Mouse (Mus musculus): ENCODE measurements around the gene Gm11213. TPM values are rescaled to one million over a fixed set of nuclear protein-coding genes. Genes with fewer than 3 reads are reported as not detected.

The Gm11213 gene
- polyA plus RNA-seq, 1 experiment from 2014 or later = not detected

Other genes with a start within 250 kb of the Gm11213 start
- gene Orm3, start 249.1 kb downstream of the Gm11213 start, polyA plus RNA-seq (2015; fragmentation: Nextera tagmentation; extraction: Ambion mirVana) = not detected in 2 replicates
- gene Orm2, start 242.8 kb downstream of the Gm11213 start, polyA plus RNA-seq (2015; fragmentation: Nextera tagmentation; extraction: Ambion mirVana) = not detected in 2 replicates
- gene Akna, start 201.9 kb downstream of the Gm11213 start, polyA plus RNA-seq (2015; fragmentation: Nextera tagmentation; extraction: Ambion mirVana) = 3.1 and 7.3 TPM in 2 replicates
- gene Whrn, start 109.3 kb downstream of the Gm11213 start, polyA plus RNA-seq (2015; fragmentation: Nextera tagmentation; extraction: Ambion mirVana) = 5.5 and 5.6 TPM in 2 replicates
- 402 and 431 TPM in 2 replicates for gene Atp6v1g1, start 60.5 kb downstream of the Gm11213 start, polyA plus RNA-seq (2015; fragmentation: Nextera tagmentation; extraction: Ambion mirVana)
- gene Tmem268, start 46.5 kb downstream of the Gm11213 start, polyA plus RNA-seq (2015; fragmentation: Nextera tagmentation; extraction: Ambion mirVana) = 4.9 and 7.0 TPM in 2 replicates
- gene Tex48, start 17.2 kb upstream of the Gm11213 start, polyA plus RNA-seq (2015; fragmentation: Nextera tagmentation; extraction: Ambion mirVana) = not detected in 2 replicates
- gene Gm11214, start 58.1 kb upstream of the Gm11213 start, polyA plus RNA-seq (2015; fragmentation: Nextera tagmentation; extraction: Ambion mirVana) = not detected in 2 replicates
- gene Tnfsf15, start 139.9 kb upstream of the Gm11213 start, polyA plus RNA-seq (2015; fragmentation: Nextera tagmentation; extraction: Ambion mirVana) = not detected in 2 replicates